Mouse (Mus musculus): ENCODE measurements around the gene 4921504E06Rik.

GRCm38 (mm10) chr2:19579846-19580245, 26.1 kb upstream of the 4921504E06Rik start:
- TF ChIP-seq GATA1 (IDR thresholded peaks at IDR 0.05; ENCODE audit: low read length) = no peak
- TF ChIP-seq TAL1 (IDR thresholded peaks at IDR 0.05; ENCODE audit: low read length) = no peak
